Mouse (Mus musculus): ENCODE data around the gene Zfp536.

DNA sequence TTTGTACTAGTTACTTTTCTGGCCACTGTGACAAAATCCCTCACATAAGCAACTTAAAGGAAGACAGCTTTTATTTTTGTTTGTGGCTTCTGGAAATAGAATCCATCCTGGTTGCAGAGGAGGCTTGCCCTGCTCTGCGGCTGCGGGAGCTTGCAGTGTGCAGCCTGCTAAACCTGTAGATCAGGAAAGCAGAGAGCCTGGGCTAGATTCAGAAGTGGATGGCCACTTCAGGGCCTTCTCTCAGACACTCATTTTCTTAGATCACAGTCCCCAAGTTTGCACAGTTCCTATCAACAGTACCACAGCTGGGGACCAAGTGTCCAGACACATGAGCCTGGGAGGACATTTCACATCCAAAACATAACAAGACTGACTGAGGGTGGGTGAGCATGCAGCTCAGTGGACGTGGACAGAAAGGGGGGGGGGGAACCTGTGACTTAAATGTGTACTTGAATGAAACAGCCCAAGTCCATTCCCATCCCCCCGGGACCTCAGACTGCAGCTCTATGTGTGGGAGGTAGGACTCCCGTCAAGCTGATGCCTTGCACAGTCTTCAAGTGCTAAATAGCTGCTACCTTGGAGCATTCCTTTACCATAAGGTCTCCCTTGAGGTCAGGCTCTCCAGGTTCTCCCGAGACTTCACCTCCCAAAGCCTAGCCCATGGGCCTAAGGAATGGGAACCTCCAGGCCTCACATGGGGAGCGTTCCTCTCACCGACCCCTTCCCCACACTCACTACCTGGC is 262.3 kb downstream of the Zfp536 start:
- no peak for TF ChIP-seq CTCF (IDR thresholded peaks at IDR 0.05; ENCODE audit: low read depth)
- TF ChIP-seq EP300 (IDR thresholded peaks at IDR 0.05; ENCODE audit: low read depth) = no peak

Data from heart, postnatal 0 days (tissue).